38 mouse cellular contexts compared by ENCODE assay signal in the genomic region with DNA sequence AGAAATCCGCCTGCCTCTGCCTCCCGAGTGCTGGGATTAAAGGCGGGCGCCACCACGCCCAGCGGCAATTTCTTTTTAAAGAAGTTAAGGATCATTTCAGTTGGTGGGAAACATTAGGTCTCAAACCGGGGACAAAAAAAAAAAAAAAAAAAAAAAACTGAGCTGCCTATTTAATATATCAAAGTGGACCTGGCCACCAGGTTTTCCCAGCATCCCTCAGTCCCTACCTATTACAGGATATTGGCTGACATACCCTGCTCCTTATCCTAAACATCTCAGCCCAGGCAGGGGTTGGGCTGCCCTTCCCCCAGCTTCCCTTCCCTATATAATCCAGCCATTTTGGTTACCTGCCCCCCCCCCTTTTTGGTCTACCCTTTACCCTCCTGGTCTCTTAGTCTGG. TPM values are rescaled to one million over a fixed set of nuclear protein-coding genes. Genes with fewer than 3 reads are reported as not detected.
"Had no signal": no experiment of that assay in that cellular context is flagged by ENCODE, and none has a peak within 500 bp of the region (broad histone marks: within the 10 kb centered on the region; RNA-seq: fewer than 3 reads in every experiment).

No protein-coding gene starts in this region.

- H3K9ac ChIP-seq: embryonic facial prominence, embryonic 12.5 days; embryonic facial prominence, embryonic 13.5 days; embryonic facial prominence, embryonic 15.5 days; forebrain, embryonic 13.5 days; forebrain, embryonic 15.5 days; forebrain, postnatal 0 days had no signal

- H3K9me3 ChIP-seq: embryonic facial prominence, embryonic 10.5 days; embryonic facial prominence, embryonic 12.5 days; embryonic facial prominence, embryonic 13.5 days; embryonic facial prominence, embryonic 15.5 days; forebrain, embryonic 10.5 days; forebrain, embryonic 13.5 days; forebrain, embryonic 15.5 days; heart, embryonic 10.5 days had no signal

- H3K36me3 ChIP-seq: embryonic facial prominence, embryonic 10.5 days; embryonic facial prominence, embryonic 12.5 days; embryonic facial prominence, embryonic 13.5 days; embryonic facial prominence, embryonic 15.5 days; forebrain, embryonic 10.5 days; forebrain, embryonic 15.5 days; heart, embryonic 10.5 days had no signal

- H3K27me3 ChIP-seq: embryonic facial prominence, embryonic 13.5 days; forebrain, embryonic 13.5 days had no signal

- H3K27ac ChIP-seq: embryonic facial prominence, embryonic 10.5 days; embryonic facial prominence, embryonic 12.5 days; embryonic facial prominence, embryonic 13.5 days; embryonic facial prominence, embryonic 15.5 days; forebrain, embryonic 10.5 days; forebrain, embryonic 13.5 days; forebrain, embryonic 15.5 days; gastrocnemius, adult 2 months; heart, adult 2 months; heart, embryonic 10.5 days had no signal

- H3K4me3 ChIP-seq: embryonic facial prominence, embryonic 10.5 days; embryonic facial prominence, embryonic 12.5 days; embryonic facial prominence, embryonic 13.5 days; embryonic facial prominence, embryonic 15.5 days; erythroblast, embryonic 14.5 days; forebrain, embryonic 10.5 days; forebrain, embryonic 13.5 days; forebrain, embryonic 15.5 days; gastrocnemius, adult 2 months; heart, adult 2 months; heart, embryonic 10.5 days had no signal

- ATAC-seq: forebrain, embryonic 13.5 days; forebrain, embryonic 14.5 days; forebrain, embryonic 15.5 days; forebrain, embryonic 16.5 days; forebrain, postnatal 0 days had no signal

- DNase-seq: cerebellum, adult 9-10 months; cerebellum, adult 9-11 months; cerebellum, postnatal 10 days; cerebellum, postnatal 14 days; cerebellum, postnatal 25 days; cerebellum, postnatal 36 days; embryo, embryonic 11 days; forebrain, postnatal 0 days; gastrocnemius, adult 2 months; gastrocnemius, postnatal 10 days; gastrocnemius, postnatal 14 days; gastrocnemius, postnatal 25 days; gastrocnemius, postnatal 36 days; heart, adult 18-20 months; heart, adult 2 months had no signal

- H3K4me2 ChIP-seq: embryonic facial prominence, embryonic 12.5 days; embryonic facial prominence, embryonic 13.5 days; embryonic facial prominence, embryonic 15.5 days; forebrain, embryonic 13.5 days; forebrain, embryonic 15.5 days had no signal

RNA-seq across cellular contexts. Expression of gene Vmo1, which starts 2.6 kb away (rescaled TPM):
- total RNA-seq: common myeloid progenitor, adult 5-6 weeks; forebrain, postnatal 0 days; gastrocnemius, adult 18-20 months; gastrocnemius, adult 2 months; gastrocnemius, adult 8-10 months; gastrocnemius, postnatal 10 days; gastrocnemius, postnatal 14 days; gastrocnemius, postnatal 25 days; gastrocnemius, postnatal 36 days; granulocyte monocyte progenitor cell, adult 5-6 weeks; heart, adult 18-20 months; heart, adult 2 months; heart, adult 8-10 months had no signal
- polyA plus RNA-seq: embryonic facial prominence, embryonic 10.5 days; embryonic facial prominence, embryonic 13.5 days; erythroblast, embryonic 14.5 days; forebrain, embryonic 11.5 days; forebrain, embryonic 13.5 days; forebrain, embryonic 16.5 days; gonadal fat pad, adult 2 months; heart, adult 2 months; heart, embryonic 10.5 days had no signal

RNA-seq across cellular contexts. Expression of gene Tm4sf5, which starts 6.8 kb away (rescaled TPM):
- total RNA-seq: common myeloid progenitor, adult 5-6 weeks; gastrocnemius, adult 18-20 months; gastrocnemius, adult 2 months; gastrocnemius, adult 8-10 months; gastrocnemius, postnatal 10 days; gastrocnemius, postnatal 14 days; gastrocnemius, postnatal 25 days; gastrocnemius, postnatal 36 days; gastrocnemius, postnatal 4 days; granulocyte monocyte progenitor cell, adult 5-6 weeks had no signal
- polyA plus RNA-seq: embryonic facial prominence, embryonic 11.5 days; embryonic facial prominence, embryonic 14.5 days; embryonic facial prominence, embryonic 15.5 days; erythroblast, embryonic 14.5 days; forebrain, embryonic 11.5 days had no signal

RNA-seq across cellular contexts. Expression of gene Gltpd2, which starts 7.2 kb away (rescaled TPM):
- total RNA-seq: common myeloid progenitor, adult 5-6 weeks; forebrain, postnatal 0 days; gastrocnemius, adult 18-20 months; gastrocnemius, adult 2 months; gastrocnemius, adult 8-10 months; gastrocnemius, postnatal 10 days; gastrocnemius, postnatal 14 days; gastrocnemius, postnatal 25 days; gastrocnemius, postnatal 36 days; granulocyte monocyte progenitor cell, adult 5-6 weeks; heart, adult 18-20 months; heart, adult 2 months; heart, adult 8-10 months had no signal
- polyA plus RNA-seq: cortical plate, adult 2 months; embryonic facial prominence, embryonic 11.5 days; embryonic facial prominence, embryonic 13.5 days; erythroblast, embryonic 14.5 days; forebrain, embryonic 13.5 days; frontal cortex, adult 2 months; gonadal fat pad, adult 2 months; heart, adult 2 months had no signal

RNA-seq across cellular contexts. Expression of gene Gm40193, which starts 20.9 kb away (rescaled TPM):
- total RNA-seq: common myeloid progenitor, adult 5-6 weeks; forebrain, postnatal 0 days; gastrocnemius, adult 18-20 months; gastrocnemius, adult 2 months; gastrocnemius, adult 8-10 months; gastrocnemius, postnatal 10 days; gastrocnemius, postnatal 14 days; gastrocnemius, postnatal 25 days; gastrocnemius, postnatal 36 days; gastrocnemius, postnatal 4 days; granulocyte monocyte progenitor cell, adult 5-6 weeks; heart, adult 18-20 months; heart, adult 2 months; heart, adult 8-10 months had no signal
- polyA plus RNA-seq: cortical plate, adult 2 months; embryonic facial prominence, embryonic 10.5 days; embryonic facial prominence, embryonic 11.5 days; embryonic facial prominence, embryonic 12.5 days; embryonic facial prominence, embryonic 13.5 days; erythroblast, embryonic 14.5 days; forebrain, embryonic 10.5 days; forebrain, embryonic 11.5 days; forebrain, embryonic 13.5 days; forebrain, embryonic 14.5 days; forebrain, embryonic 15.5 days; forebrain, embryonic 16.5 days; forebrain, postnatal 0 days; frontal cortex, adult 2 months; gonadal fat pad, adult 2 months; heart, adult 2 months; heart, embryonic 10.5 days had no signal
